Mouse (Mus musculus): Measurements from ENCODE around the gene Pcnp. TPM values are rescaled to one million over a fixed set of nuclear protein-coding genes. Genes with fewer than 3 reads are reported as not detected.
A peak's percentile ranks its signal among the peaks of the same experiment; 100 is the strongest.
"Not testable (repeated sequence)": the region's sequence is repeated elsewhere in the genome, so short reads cannot be mapped to it uniquely, and the experiment has no call there.

Gene Pcnp
- total and polyA plus RNA-seq, 3 experiments: 30.9 to 176 (median 113) TPM

- no peaks in the 10 kb centered on the region for H3K27me3 ChIP-seq (ENCODE audit: insufficient read depth, low read length)
- no peaks in the 10 kb centered on the region for H3K9me3 ChIP-seq (replicated peaks)
- peaks cover 23% of the 10 kb centered on the region for H3K4me1 ChIP-seq (ENCODE audit: insufficient read depth, low read depth, low read length)
- ATAC-seq (ENCODE audit: extremely low read depth, insufficient number of reproducible peaks, low FRiP score, poor library complexity, severe bottlenecking) (no peak), DNase-seq (ENCODE audit: low spot score) (peak; percentile 43)
- TF ChIP-seq TAL1 (conservative IDR thresholded peaks at IDR 0.05; ENCODE audit: low read depth, low read length): no peak
- TF ChIP-seq CTCF (IDR thresholded peaks at IDR 0.05; ENCODE audit: low read depth, low read length): no peak
- TF ChIP-seq GATA1 (IDR thresholded peaks at IDR 0.05; ENCODE audit: borderline replicate concordance, low read length): no peak
- TF ChIP-seq GATA2 (IDR thresholded peaks at IDR 0.05; ENCODE audit: borderline replicate concordance, low read depth, low read length): no peak
- no peak for TF ChIP-seq POLR2AphosphoS5 (IDR thresholded peaks at IDR 0.05; ENCODE audit: insufficient replicate concordance, low read depth, low read length)
- no peak overlapping the region for H3K4me3 ChIP-seq (ENCODE audit: low read depth, low read length)
- peaks cover 17% of the 10 kb centered on the region for H3K36me3 ChIP-seq (replicated peaks)
Measured at GRCm38 (mm10) chr16:55964126-55964949, 65.2 kb downstream of the Pcnp start.

GRCm38 (mm10) chr16:55963068-55963467 is 66.5 kb downstream of the Pcnp start:
- H3K4me1 ChIP-seq (ENCODE audit: insufficient read depth, low read depth, low read length): peaks cover 15% of the 10 kb centered on the region
- not testable (repeated sequence) for H3K4me3 ChIP-seq (ENCODE audit: low read depth, low read length); ATAC-seq (ENCODE audit: extremely low read depth, insufficient number of reproducible peaks, low FRiP score, poor library complexity, severe bottlenecking); H3K27me3 ChIP-seq (ENCODE audit: insufficient read depth, low read length); H3K9me3 ChIP-seq (replicated peaks); DNase-seq (ENCODE audit: low spot score); H3K36me3 ChIP-seq (replicated peaks)

Other genes starting within 250 kb of the Pcnp start
- 5.5 and 5.7 TPM in 2 replicates for gene Nfkbiz, start 190.8 kb downstream of the Pcnp start, total RNA-seq (2014; fragmentation: Nextera tagmentation)
- gene Nfkbiz, start 190.8 kb downstream of the Pcnp start, total RNA-seq (2017): 5.1 and 5.5 TPM in 2 replicates
- 0.74 and 0.92 TPM in 2 replicates for gene Nfkbiz, start 190.8 kb downstream of the Pcnp start, polyA plus RNA-seq (2012)
- 25.2 and 29.2 TPM in 2 replicates for gene Nxpe3, start 134.5 kb downstream of the Pcnp start, total RNA-seq (2014; fragmentation: Nextera tagmentation)
- gene Nxpe3, start 134.5 kb downstream of the Pcnp start, total RNA-seq (2017): 9.9 and 13.3 TPM in 2 replicates
- gene Nxpe3, start 134.5 kb downstream of the Pcnp start, polyA plus RNA-seq (2012): 0.79 and 1.3 TPM in 2 replicates
- 17.4 and 17.6 TPM in 2 replicates for gene Cep97, start 94.9 kb downstream of the Pcnp start, total RNA-seq (2014; fragmentation: Nextera tagmentation)
- gene Cep97, start 94.9 kb downstream of the Pcnp start, total RNA-seq (2017): 17.3 and 24.6 TPM in 2 replicates
- gene Cep97, start 94.9 kb downstream of the Pcnp start, polyA plus RNA-seq (2012): 5.8 and 11.4 TPM in 2 replicates
- 410 and 496 TPM in 2 replicates for gene Rpl24, start 63.5 kb downstream of the Pcnp start, total RNA-seq (2014; fragmentation: Nextera tagmentation)
- 1,331 and 1,386 TPM in 2 replicates for gene Rpl24, start 63.5 kb downstream of the Pcnp start, total RNA-seq (2017)
- 62.5 and 148 TPM in 2 replicates for gene Rpl24, start 63.5 kb downstream of the Pcnp start, polyA plus RNA-seq (2012)
- gene Zbtb11, start 55.9 kb downstream of the Pcnp start, total RNA-seq (2014; fragmentation: Nextera tagmentation): 37.0 and 37.6 TPM in 2 replicates
- gene Zbtb11, start 55.9 kb downstream of the Pcnp start, total RNA-seq (2017): 35.1 and 42.3 TPM in 2 replicates
- gene Zbtb11, start 55.9 kb downstream of the Pcnp start, polyA plus RNA-seq (2012): 6.8 TPM in 2 replicates
- gene Trmt10c, start 8.1 kb upstream of the Pcnp start, total RNA-seq (2014; fragmentation: Nextera tagmentation): 28.4 and 35.4 TPM in 2 replicates
- 38.6 and 43.8 TPM in 2 replicates for gene Trmt10c, start 8.1 kb upstream of the Pcnp start, total RNA-seq (2017)
- 13.6 and 15.4 TPM in 2 replicates for gene Trmt10c, start 8.1 kb upstream of the Pcnp start, polyA plus RNA-seq (2012)
- 115 and 130 TPM in 2 replicates for gene Senp7, start 18.6 kb upstream of the Pcnp start, total RNA-seq (2014; fragmentation: Nextera tagmentation)
- gene Senp7, start 18.6 kb upstream of the Pcnp start, total RNA-seq (2017): 29.4 and 37.4 TPM in 2 replicates
- gene Senp7, start 18.6 kb upstream of the Pcnp start, polyA plus RNA-seq (2012): 18.6 and 20.5 TPM in 2 replicates
- gene Impg2, start 174.6 kb upstream of the Pcnp start, total RNA-seq (2014; fragmentation: Nextera tagmentation): 0.44 TPM in 1 of 2 replicates, not detected in the other
- 0.12 and 0.38 TPM in 2 replicates for gene Impg2, start 174.6 kb upstream of the Pcnp start, total RNA-seq (2017)
- not detected in 2 replicates for gene Impg2, start 174.6 kb upstream of the Pcnp start, polyA plus RNA-seq (2012)